Mouse (Mus musculus): ENCODE measurements around the gene Scn2b. TPM values are rescaled to one million over a fixed set of nuclear protein-coding genes. Genes with fewer than 3 reads are reported as not detected.

The Scn2b gene
- polyA plus RNA-seq, 1 experiment from 2014 or later: 0.70 TPM

DNA sequence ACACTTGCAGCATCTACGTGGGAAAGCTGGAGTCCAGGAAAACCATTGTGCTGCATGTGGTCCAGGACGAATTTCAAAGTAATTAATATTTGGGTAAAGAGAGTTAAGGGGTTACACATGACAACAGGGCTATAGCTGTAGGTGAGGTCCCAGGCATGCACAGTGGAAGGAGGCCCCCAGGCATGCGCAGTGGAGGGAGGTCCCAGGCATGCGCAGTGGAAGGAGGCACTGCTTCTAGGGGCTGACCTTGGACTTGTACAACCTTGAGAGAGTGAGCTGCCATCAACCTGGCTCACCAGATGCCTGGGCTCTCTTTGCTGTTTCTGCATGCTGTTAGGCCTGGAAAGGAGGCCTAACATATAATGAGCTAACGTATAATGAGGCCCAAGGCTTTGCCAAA, 19.7 kb upstream of the Scn2b start:
- Histone ChIP-seq H3K9ac (no peak overlapping the region), H3K36me3 (no peaks in the 10 kb centered on the region), H3K4me3 (no peak overlapping the region), H3K9me3 (replicated peaks) (no peaks in the 10 kb centered on the region), H3K4me1 (no peaks in the 10 kb centered on the region), H3K4me2 (no peak overlapping the region), H3K27me3 (replicated peaks) (peaks cover 14% of the 10 kb centered on the region), H3K27ac (no peak overlapping the region)
- no peak for ATAC-seq
- WGBS (ENCODE audit: insufficient replicate concordance): 59% methylated on average over 5 of the region's 5 CpGs

- Histone ChIP-seq H3K9me3 (replicated peaks) (no peaks in the 10 kb centered on the region), H3K4me3 (no peak overlapping the region), H3K4me1 (no peaks in the 10 kb centered on the region), H3K27me3 (replicated peaks) (peaks cover 14% of the 10 kb centered on the region), H3K4me2 (no peak overlapping the region), H3K9ac (no peak overlapping the region), H3K36me3 (no peaks in the 10 kb centered on the region), H3K27ac (no peak overlapping the region)
- WGBS (ENCODE audit: insufficient replicate concordance): 14% methylated on average over 3 of the region's 3 CpGs
- no peak for ATAC-seq
Measured at GRCm38 (mm10) chr9:45098426-45098825, 19.2 kb upstream of the Scn2b start.

- WGBS (ENCODE audit: insufficient replicate concordance): 66% methylated on average over 1 of the region's 1 CpGs
- ATAC-seq: no peak
- Histone ChIP-seq H3K4me1 (no peaks in the 10 kb centered on the region), H3K36me3 (no peaks in the 10 kb centered on the region), H3K9ac (no peak overlapping the region), H3K4me3 (no peak overlapping the region), H3K4me2 (no peak overlapping the region), H3K27ac (no peak overlapping the region), H3K9me3 (replicated peaks) (no peaks in the 10 kb centered on the region), H3K27me3 (replicated peaks) (peaks cover 6% of the 10 kb centered on the region; the same call in 1 of the 2 replicates)
Measured at GRCm38 (mm10) chr9:45102528-45102927, 15.1 kb upstream of the Scn2b start.

- Histone ChIP-seq H3K36me3 (no peaks in the 10 kb centered on the region), H3K9ac (no peak overlapping the region), H3K27ac (no peak overlapping the region), H3K4me3 (no peak overlapping the region), H3K27me3 (replicated peaks) (peaks cover 6% of the 10 kb centered on the region; the same call in 1 of the 2 replicates), H3K4me1 (no peaks in the 10 kb centered on the region), H3K4me2 (no peak overlapping the region), H3K9me3 (replicated peaks) (no peaks in the 10 kb centered on the region)
- 40% methylated on average over 11 of the region's 11 CpGs for WGBS (ENCODE audit: insufficient replicate concordance)
- ATAC-seq: no peak
Measured at GRCm38 (mm10) chr9:45103211-45103979, 14.2 kb upstream of the Scn2b start.

DNA sequence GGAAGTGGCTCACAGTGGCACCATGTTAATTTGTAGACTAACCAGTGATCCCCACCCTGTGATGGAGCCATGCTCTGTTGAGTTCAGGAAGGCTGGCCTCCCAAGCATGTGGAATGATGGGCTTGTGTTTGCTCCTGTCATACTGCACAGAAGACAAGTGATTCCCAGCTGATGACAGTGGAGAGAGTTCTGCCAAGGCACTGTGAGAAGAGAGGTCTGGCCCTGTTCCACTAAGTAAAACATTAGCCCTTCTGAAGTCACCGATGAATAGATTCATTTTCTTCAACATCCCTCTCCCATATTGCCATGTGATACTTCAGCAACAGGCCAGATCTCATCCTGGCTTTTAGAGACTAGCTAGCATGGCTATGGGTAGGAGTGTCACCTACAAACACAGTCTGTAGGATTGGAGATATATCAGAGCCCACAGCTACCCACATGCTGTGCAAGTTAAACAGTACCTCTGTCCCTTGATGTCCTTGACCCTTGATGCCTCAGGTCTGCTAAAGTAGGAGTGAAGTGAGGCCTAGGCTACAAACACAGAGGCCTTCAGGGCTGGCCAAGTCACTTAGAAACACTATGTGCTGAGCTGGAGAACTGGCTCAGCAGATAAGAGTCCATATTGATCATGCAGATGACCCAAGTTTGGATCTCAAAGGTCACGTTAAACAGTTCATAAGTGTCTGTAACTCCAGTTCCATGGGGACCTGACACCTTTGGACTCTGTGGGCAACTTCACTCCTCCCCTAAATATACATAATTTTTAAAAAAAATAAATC, 11.8 kb upstream of the Scn2b start:
- Histone ChIP-seq H3K4me3 (no peak overlapping the region), H3K36me3 (no peaks in the 10 kb centered on the region), H3K9me3 (replicated peaks) (no peaks in the 10 kb centered on the region), H3K27ac (no peak overlapping the region), H3K27me3 (replicated peaks) (peaks cover 7% of the 10 kb centered on the region; the same call in 1 of the 2 replicates), H3K4me1 (no peaks in the 10 kb centered on the region), H3K4me2 (no peak overlapping the region), H3K9ac (no peak overlapping the region)
- 66% methylated on average over 2 of the region's 2 CpGs for WGBS (ENCODE audit: insufficient replicate concordance)
- no peak for ATAC-seq

GRCm38 (mm10) chr9:45115706-45116105, 1.9 kb upstream of the Scn2b start:
- Histone ChIP-seq H3K36me3 (no peaks in the 10 kb centered on the region), H3K4me2 (peak overlapping the region; percentile 23; the same call in 1 of the 2 replicates), H3K27me3 (replicated peaks) (peaks cover 79% of the 10 kb centered on the region), H3K9me3 (replicated peaks) (no peaks in the 10 kb centered on the region), H3K9ac (no peak overlapping the region; the same call in 1 of the 2 replicates), H3K27ac (no peak overlapping the region), H3K4me1 (no peaks in the 10 kb centered on the region; the same call in 1 of the 2 replicates), H3K4me3 (no peak overlapping the region)
- no peak for ATAC-seq
- 11% methylated on average over 14 of the region's 14 CpGs for WGBS (ENCODE audit: insufficient replicate concordance)

- H3K4me1 ChIP-seq: no peaks in the 10 kb centered on the region; the same call in 1 of the 2 replicates
- H3K27me3 ChIP-seq (replicated peaks): peaks cover 89% of the 10 kb centered on the region
- 49% methylated on average over 9 of the region's 9 CpGs for WGBS (ENCODE audit: insufficient replicate concordance)
- H3K27ac ChIP-seq: no peak overlapping the region
- no peaks in the 10 kb centered on the region for H3K9me3 ChIP-seq (replicated peaks)
- no peak overlapping the region for H3K4me3 ChIP-seq
- no peak overlapping the region for H3K4me2 ChIP-seq
- no peak for ATAC-seq
- H3K36me3 ChIP-seq: no peaks in the 10 kb centered on the region
- no peak overlapping the region for H3K9ac ChIP-seq
Measured at GRCm38 (mm10) chr9:45116819-45117218, 763 bp upstream of the Scn2b start.

DNA sequence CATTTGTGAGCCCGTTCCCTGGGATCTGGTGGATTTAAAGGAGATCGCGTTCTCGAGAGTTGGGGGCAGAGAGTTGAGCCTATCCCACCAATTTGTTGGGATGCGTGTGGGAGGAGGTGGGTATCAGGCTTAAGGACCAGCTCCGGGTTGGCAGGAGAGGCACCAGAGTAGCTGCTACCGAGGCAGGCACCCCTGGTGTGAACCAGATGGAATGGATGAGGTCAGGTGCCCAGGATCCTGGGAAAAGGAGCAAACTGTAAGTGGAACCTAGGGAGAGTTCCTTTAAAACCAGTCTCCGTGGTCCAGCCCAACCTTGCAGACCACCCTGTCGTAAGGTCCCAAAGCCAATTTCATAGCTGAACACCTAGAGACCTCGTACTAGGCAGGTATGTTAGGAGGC, 970 bp downstream of the Scn2b start:
- no peak overlapping the region for H3K27ac ChIP-seq

DNA sequence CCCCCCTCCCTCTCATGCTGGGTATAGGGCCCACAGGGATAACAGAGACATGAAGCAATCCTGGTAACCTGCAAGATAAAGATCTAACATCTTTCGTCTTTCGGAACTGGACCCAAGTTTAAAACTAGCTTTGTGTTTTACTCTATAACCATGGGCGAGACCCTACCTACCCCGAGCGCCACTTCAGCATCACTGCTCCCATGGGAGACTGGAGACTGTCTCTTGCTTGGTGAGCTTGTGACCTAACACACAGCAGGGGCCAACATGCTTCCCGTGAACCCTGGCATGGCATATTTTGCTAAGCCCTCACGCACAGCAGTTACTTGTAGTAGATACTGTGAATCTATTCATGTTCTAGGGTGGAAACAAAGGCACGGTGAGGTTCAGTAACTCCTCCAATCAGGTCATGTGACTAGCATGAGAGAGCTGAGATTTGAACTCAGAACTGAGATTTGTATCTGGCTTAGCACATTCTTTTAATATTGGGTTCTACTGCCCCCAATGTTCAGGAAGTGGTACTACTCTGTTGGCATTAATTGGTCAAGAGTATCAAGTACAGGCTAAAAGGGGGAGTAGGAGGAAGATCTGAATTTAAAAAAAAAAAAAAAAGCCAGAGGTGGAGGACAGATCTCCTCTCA, 1.9 kb downstream of the Scn2b start:
- H3K4me3 ChIP-seq: no peak overlapping the region
- no peaks in the 10 kb centered on the region for H3K36me3 ChIP-seq
- H3K27me3 ChIP-seq (replicated peaks): peaks cover 76% of the 10 kb centered on the region
- no peak overlapping the region for H3K27ac ChIP-seq
- 68% methylated on average over 8 of the region's 8 CpGs for WGBS (ENCODE audit: insufficient replicate concordance)
- H3K9ac ChIP-seq: no peak overlapping the region
- ATAC-seq: no peak
- H3K4me2 ChIP-seq: no peak overlapping the region
- H3K4me1 ChIP-seq: peaks cover 6% of the 10 kb centered on the region; the same call in 1 of the 2 replicates
- no peaks in the 10 kb centered on the region for H3K9me3 ChIP-seq (replicated peaks)

More for the DNA sequence above, 970 bp downstream of the Scn2b start:
- ATAC-seq: no peak
- no peak overlapping the region for H3K9ac ChIP-seq
- no peaks in the 10 kb centered on the region for H3K9me3 ChIP-seq (replicated peaks)
- WGBS (ENCODE audit: insufficient replicate concordance): 17% methylated on average over 10 of the region's 10 CpGs
- H3K4me3 ChIP-seq: peak overlapping the region; percentile 35
- H3K36me3 ChIP-seq: no peaks in the 10 kb centered on the region
- H3K27me3 ChIP-seq (replicated peaks): peaks cover 84% of the 10 kb centered on the region
- peak overlapping the region; percentile 52 for H3K4me2 ChIP-seq
- peaks cover 6% of the 10 kb centered on the region; the same call in 1 of the 2 replicates for H3K4me1 ChIP-seq

DNA sequence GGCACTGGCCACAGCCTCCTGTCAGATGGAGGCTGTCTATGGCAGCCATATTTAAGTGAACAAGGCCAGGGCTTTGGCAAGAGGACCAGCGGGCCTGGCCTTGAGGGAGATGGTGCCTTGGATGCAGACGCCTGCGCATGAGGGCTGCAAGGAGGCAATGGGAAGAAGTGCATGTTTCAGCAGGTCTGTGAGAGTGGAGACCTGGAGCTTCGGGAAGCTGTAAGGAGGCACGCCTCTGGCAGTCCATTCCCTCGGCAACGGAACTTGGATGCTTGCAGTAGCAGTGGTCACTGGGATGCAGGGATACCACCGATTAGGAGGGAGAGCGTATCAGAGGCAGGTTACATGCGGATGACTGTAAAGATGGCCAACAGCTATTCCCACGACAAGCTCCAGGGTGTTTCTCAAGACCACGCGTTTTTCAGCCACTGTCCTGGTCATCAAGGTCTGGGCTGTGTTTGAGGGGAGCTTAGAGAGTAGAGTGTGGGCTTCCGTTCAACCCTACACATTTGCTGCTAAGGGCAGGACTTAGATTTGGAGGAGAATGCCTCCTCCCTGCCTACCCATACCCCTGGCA, 2.5 kb downstream of the Scn2b start:
- Histone ChIP-seq H3K27ac (no peak overlapping the region), H3K4me2 (no peak overlapping the region), H3K9ac (no peak overlapping the region), H3K36me3 (no peaks in the 10 kb centered on the region), H3K4me1 (peaks cover 6% of the 10 kb centered on the region; the same call in 1 of the 2 replicates), H3K27me3 (replicated peaks) (peaks cover 74% of the 10 kb centered on the region), H3K4me3 (no peak overlapping the region), H3K9me3 (replicated peaks) (no peaks in the 10 kb centered on the region)
- WGBS (ENCODE audit: insufficient replicate concordance): 72% methylated on average over 14 of the region's 14 CpGs
- ATAC-seq: no peak

GRCm38 (mm10) chr9:45120567-45120966, 3.0 kb downstream of the Scn2b start:
- Histone ChIP-seq H3K4me1 (peaks cover 6% of the 10 kb centered on the region; the same call in 1 of the 2 replicates), H3K9me3 (replicated peaks) (no peaks in the 10 kb centered on the region), H3K27me3 (replicated peaks) (peaks cover 68% of the 10 kb centered on the region), H3K27ac (no peak overlapping the region), H3K4me3 (no peak overlapping the region), H3K9ac (no peak overlapping the region), H3K4me2 (no peak overlapping the region), H3K36me3 (no peaks in the 10 kb centered on the region)
- ATAC-seq: no peak
- WGBS (ENCODE audit: insufficient replicate concordance): 72% methylated on average over 6 of the region's 6 CpGs

All from liver, embryonic 12.5 days (tissue).